Mouse (Mus musculus) cerebellum, adult 2 months (tissue): Measurements from ENCODE around the gene Olfr543.

Experiments
- CTCF ChIP-seq: fragments of 200-500 bp; IDR thresholded peaks from 2 replicates; pipeline ENCODE4 v1.5.1; 2011; ENCODE audit warnings: low read depth, mild to moderate bottlenecking, control low read depth, low read length, moderate library complexity, borderline replicate concordance; ENCODE audit not compliant: insufficient read depth
- POLR2A ChIP-seq: fragments of 200-500 bp; IDR thresholded peaks from 2 replicates; pipeline ENCODE4 v1.6.1; 2011; ENCODE audit warnings: low read length, control low read depth, borderline replicate concordance; ENCODE audit not compliant: insufficient read depth

- TF ChIP-seq CTCF (no peak), POLR2A (no peak)
Observed at GRCm38 (mm10) chr7:102480821-102481220, 658 bp downstream of the Olfr543 start.
